Mouse (Mus musculus): Measurements from ENCODE around the gene Dhodh. TPM values are rescaled to one million over a fixed set of nuclear protein-coding genes. Genes with fewer than 3 reads are reported as not detected.

Gene Dhodh
- polyA plus RNA-seq, 1 experiment from 2014 or later, result 58.3 TPM

GRCm38 (mm10) chr8:109542165-109542564 is 66.3 kb downstream of the Dhodh start:
- no peak overlapping the region for H3K27ac ChIP-seq (ENCODE audit: low read depth, low read length)
- H3K27me3 ChIP-seq (replicated peaks; ENCODE audit: control insufficient read depth, insufficient read depth, low read length), result no peaks in the 10 kb centered on the region
- 68% methylated on average over 5 of the region's 5 CpGs for WGBS
- ATAC-seq (replicated peaks; ENCODE audit: low FRiP score), result no peak
- no peaks in the 10 kb centered on the region for H3K9me3 ChIP-seq (ENCODE audit: control insufficient read depth, low read length)
- DNase-seq (ENCODE audit: low spot score), result no peak
- H3K4me2 ChIP-seq, result no peak overlapping the region
- peaks cover under 1% of the 10 kb centered on the region; the same call in 1 of the 2 replicates for H3K36me3 ChIP-seq (ENCODE audit: control insufficient read depth, insufficient read depth, low read length)
- H3K9ac ChIP-seq (ENCODE audit: low read depth, low read length), result no peak overlapping the region
- H3K4me3 ChIP-seq (ENCODE audit: low read depth, low read length), result no peak overlapping the region
- H3K4me1 ChIP-seq (replicated peaks; ENCODE audit: control insufficient read depth, insufficient read depth, low read length), result no peaks in the 10 kb centered on the region

Other genes with a start within 250 kb of the Dhodh start
- gene Pmfbp1, start 114.6 kb downstream of the Dhodh start, polyA plus RNA-seq (2014; fragmentation: Nextera tagmentation; extraction: Ambion mirVana), result not detected in 2 replicates
- gene Dhx38, start 42.8 kb downstream of the Dhodh start, polyA plus RNA-seq (2014; fragmentation: Nextera tagmentation; extraction: Ambion mirVana), result 25.1 and 29.0 TPM in 2 replicates
- gene Txnl4b, start 42.8 kb downstream of the Dhodh start, polyA plus RNA-seq (2014; fragmentation: Nextera tagmentation; extraction: Ambion mirVana), result 21.4 and 23.6 TPM in 2 replicates
- 11.5 and 11.7 TPM in 2 replicates for gene Hp, start 29.5 kb downstream of the Dhodh start, polyA plus RNA-seq (2014; fragmentation: Nextera tagmentation; extraction: Ambion mirVana)
- 2.7 and 3.4 TPM in 2 replicates for gene Pkd1l3, start 5.8 kb upstream of the Dhodh start, polyA plus RNA-seq (2014; fragmentation: Nextera tagmentation; extraction: Ambion mirVana)
- gene Ist1, start 84.6 kb upstream of the Dhodh start, polyA plus RNA-seq (2014; fragmentation: Nextera tagmentation; extraction: Ambion mirVana), result 76.4 and 85.5 TPM in 2 replicates
- gene Zfp821, start 96.9 kb upstream of the Dhodh start, polyA plus RNA-seq (2014; fragmentation: Nextera tagmentation; extraction: Ambion mirVana), result 10.6 and 11.7 TPM in 2 replicates
- 5.6 and 7.5 TPM in 2 replicates for gene Atxn1l, start 129.1 kb upstream of the Dhodh start, polyA plus RNA-seq (2014; fragmentation: Nextera tagmentation; extraction: Ambion mirVana)
- 32.7 and 36.5 TPM in 2 replicates for gene Ap1g1, start 169.9 kb upstream of the Dhodh start, polyA plus RNA-seq (2014; fragmentation: Nextera tagmentation; extraction: Ambion mirVana)